Mouse (Mus musculus): ENCODE measurements around the gene Tekt5.

Gene Tekt5

DNA sequence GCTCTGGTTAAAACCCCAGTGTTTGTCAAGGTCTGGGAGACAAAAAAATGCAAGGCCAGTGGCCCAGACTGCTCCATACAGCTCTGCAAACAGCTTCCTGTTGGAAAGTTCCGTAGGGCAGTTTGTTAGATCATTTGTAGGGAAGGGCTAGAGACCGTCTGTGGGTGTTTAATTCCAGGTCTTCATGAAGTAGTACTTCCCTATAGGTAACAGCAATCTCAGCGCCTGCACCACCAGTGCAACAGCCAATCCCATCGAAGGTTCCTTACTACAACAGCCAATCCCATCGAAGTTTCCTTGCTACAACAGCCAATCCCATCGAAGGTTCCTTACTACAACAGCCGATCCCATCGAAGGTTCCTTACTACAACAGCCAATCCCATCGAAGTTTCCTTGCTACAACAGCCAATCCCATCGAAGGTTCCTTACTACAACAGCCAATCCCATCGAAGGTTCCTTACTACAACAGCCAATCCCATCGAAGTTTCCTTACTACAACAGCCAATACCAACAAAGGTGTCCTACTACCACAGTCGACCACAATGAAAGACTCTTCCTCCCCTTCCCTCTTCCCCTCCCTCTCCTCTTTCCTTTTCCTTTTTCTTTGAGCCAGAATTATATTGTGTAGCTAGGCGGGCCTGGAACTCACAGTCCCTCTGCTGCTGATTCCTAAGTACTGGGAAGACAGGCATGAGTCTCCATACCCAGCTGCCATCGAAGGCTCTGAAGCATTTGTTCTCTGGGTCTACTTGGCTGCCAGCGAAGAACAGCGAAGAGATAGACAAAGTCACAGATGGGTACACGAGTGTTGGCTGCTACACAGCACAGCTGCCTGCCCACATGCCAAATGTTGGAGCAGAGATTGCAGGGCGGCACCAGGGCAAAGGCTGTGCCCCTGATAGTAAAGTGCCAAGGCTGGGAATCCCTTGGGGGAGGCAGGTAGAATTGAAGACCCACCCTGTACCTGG lies 58.6 kb downstream of the Tekt5 start:
- no peak for DNase-seq (ENCODE audit: extremely low read depth, low read depth)

GRCm38 (mm10) chr16:10335953-10336352 lies 59.3 kb downstream of the Tekt5 start:
- no peak for DNase-seq (ENCODE audit: extremely low read depth, low read depth)

- DNase-seq (ENCODE audit: extremely low read depth, low read depth), result no peak
Observed at GRCm38 (mm10) chr16:10332732-10333131, 62.6 kb downstream of the Tekt5 start.

DNA sequence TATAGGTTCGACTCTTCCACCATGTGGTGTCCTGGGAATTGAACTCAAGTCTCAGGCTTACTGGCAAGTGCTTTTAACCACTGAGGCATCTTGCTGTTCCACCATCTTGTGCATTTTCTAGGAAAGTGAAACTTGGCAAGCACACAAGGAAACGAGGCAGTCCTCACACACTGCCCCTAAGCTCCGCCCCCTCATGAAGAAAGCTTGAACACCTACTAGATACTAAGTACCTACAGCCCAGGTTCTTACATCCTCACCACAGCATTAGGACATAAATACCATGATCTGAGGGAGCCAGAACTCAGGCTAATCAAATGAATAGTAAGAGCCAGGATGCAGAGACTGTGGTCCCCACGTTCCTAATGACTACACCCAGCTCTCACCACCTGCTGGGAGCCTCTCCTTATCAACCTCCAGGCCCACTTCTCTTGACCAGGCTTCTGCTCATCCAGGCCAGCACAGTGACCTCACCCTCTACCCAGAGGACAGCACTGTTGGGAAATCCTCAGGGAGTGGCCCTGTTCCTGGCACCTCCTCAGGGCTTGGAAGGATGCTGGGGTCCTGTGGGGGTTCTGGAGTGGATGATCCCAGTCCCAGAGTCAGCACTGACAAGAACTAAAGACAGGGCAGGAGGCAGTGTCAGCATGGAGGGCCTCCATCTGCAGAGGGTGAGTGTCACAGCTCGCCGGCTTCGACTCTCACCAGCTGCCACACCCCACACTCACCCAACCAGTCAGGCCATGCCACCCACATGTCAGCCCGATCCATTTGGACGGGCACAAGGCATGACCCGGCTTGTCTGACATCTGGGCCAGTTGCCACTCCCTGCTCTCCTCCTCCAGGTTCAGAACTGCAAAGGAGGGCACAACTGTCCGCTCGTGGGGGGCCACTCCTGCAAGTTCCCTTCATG lies 64.4 kb downstream of the Tekt5 start:
- DNase-seq (ENCODE audit: extremely low read depth, low read depth), result no peak

DNA sequence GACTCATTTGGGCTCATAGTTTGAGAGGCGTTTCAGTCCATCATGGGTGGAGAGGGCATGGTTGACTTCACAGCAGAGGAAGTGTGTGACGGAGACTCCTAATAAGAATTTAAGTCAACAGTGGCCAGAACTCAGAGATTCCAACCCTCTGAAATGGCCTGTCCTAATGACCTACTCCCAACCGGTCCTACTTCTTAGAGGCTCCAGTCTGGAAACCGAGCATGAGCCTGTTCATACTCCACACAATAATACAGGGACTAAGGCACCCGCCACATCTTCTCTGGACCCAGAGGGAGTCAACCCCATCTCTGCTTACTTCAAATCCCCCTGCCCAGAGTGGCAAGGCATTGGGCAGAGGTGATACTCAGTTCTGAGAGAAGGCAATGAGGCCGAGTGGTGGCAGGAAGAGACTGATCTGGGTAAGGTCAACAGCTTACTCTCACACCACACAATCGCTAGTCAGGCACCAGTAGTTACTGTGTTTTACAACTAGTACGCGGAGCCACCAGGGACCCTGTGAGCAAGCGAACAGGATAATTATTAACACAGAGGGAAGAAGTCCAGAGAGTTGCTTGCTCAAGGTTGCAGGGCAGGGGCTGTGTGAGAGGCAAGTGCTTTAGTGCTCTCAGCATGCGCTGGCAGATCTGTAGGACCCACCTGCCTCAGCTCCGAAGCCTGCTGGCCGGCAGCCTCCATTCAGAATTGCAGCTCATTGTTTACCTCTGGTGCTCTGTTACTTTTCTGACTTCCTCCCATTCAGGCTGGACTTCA lies 67.5 kb downstream of the Tekt5 start:
- no peak for DNase-seq (ENCODE audit: extremely low read depth, low read depth)

GRCm38 (mm10) chr16:10319914-10320569 lies 75.2 kb downstream of the Tekt5 start:
- DNase-seq (ENCODE audit: extremely low read depth, low read depth), result no peak

GRCm38 (mm10) chr16:10317197-10317544 lies 78.1 kb downstream of the Tekt5 start:
- DNase-seq (ENCODE audit: extremely low read depth, low read depth), result no peak

GRCm38 (mm10) chr16:10316493-10317196 lies 78.6 kb downstream of the Tekt5 start:
- no peak for DNase-seq (ENCODE audit: extremely low read depth, low read depth)

- DNase-seq (ENCODE audit: extremely low read depth, low read depth), result no peak
Observed at GRCm38 (mm10) chr16:10313646-10314088, 81.6 kb downstream of the Tekt5 start, which contains the start of gene Emp2. Emp2 (minus strand) TSS chr16:10313968.

DNA sequence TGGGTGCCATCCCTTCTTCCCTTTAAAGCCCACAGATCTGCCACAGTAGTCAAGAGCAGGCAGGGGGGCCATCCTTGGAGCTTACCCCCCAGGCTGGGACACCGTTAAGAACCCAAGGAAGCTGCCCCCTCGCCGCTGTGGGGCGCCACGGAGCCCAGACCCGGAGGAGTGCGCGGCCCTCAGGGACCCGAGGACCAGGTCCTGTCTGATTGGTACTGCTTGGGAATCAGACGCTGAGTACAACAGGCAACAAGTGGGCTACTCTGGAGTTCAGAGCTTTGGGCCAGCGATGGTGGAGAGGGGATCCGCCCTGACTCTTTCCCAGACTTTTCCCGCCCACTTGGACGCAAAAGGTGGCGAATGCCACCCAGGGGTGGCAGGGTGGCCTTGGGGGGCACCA lies 82.1 kb downstream of the Tekt5 start:
- DNase-seq (ENCODE audit: extremely low read depth, low read depth), result no peak

DNA sequence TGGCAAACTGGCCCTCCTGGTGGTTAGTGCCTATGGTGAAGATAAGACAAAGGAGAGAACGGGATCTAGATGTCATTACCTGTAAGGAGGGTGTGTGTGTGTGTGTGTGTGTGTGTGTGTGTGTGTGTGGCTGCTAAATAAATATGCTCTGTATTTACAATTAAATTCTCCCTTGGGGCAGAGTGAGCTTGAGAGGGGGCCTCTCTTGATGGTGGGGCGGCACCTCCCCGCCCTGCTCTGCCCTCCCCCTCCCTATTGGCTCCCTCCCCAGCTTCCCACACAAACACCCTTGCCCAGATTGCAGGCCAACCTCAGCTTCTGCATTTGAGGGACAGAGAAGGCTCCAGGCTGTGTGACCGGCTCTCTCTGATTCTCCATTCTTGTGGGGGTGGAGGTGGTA lies 83.3 kb downstream of the Tekt5 start:
- DNase-seq (ENCODE audit: extremely low read depth, low read depth), result no peak

GRCm38 (mm10) chr16:10311086-10311485 lies 84.2 kb downstream of the Tekt5 start:
- DNase-seq (ENCODE audit: extremely low read depth, low read depth), result no peak

GRCm38 (mm10) chr16:10310507-10310906 lies 84.8 kb downstream of the Tekt5 start:
- DNase-seq (ENCODE audit: extremely low read depth, low read depth), result no peak
